Mouse (Mus musculus): ENCODE measurements around the gene Tcf20.

- TF ChIP-seq CTCF (conservative IDR thresholded peaks at IDR 0.05; ENCODE audit: low read length) (no peak), POU5F1 (IDR thresholded peaks at IDR 0.05; ENCODE audit: borderline replicate concordance, low read length) (no peak)
Measured at GRCm38 (mm10) chr15:82981676-82982520, 5.8 kb downstream of the Tcf20 start.
